Mouse (Mus musculus): ENCODE data around the gene Pgpep1.
A peak's percentile ranks its signal among the peaks of the same experiment; 100 is the strongest.

Pgpep1 gene

DNA sequence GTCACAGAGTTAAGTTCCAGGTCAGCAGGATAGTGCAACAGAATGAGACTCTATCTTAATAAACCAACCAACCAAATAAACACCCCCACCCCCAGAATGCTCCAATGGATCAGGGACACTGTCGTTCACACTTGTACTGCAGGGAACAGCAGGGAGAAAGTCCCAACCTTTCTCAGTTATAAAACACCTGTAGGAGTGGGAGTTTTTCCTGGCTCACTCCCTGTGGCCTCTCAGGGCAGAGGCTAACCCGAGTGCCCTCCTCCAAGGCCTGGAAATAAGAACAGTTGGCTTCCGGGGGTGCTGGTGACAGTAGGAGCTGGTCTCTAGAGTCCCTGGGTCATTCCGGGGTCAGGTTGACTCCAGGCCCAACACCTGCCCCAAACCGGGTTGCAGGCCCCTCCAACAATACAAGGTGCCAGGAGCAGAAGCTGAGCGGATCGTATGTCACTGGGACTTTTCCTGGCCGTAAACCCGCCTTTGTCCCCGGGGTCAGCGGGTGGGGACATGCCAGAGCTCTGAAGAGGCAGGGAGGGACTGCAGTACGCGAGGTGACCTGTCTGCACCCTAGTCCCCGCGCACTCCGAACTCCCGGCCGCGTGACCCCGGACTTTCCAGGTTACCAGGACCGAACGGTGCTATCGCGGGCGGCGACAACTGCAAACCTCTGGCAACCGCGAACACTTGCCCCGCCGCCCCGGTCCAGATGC lies 1.1 kb downstream of the Pgpep1 start:
- DNase-seq (ENCODE audit: low spot score), result no peak

DNA sequence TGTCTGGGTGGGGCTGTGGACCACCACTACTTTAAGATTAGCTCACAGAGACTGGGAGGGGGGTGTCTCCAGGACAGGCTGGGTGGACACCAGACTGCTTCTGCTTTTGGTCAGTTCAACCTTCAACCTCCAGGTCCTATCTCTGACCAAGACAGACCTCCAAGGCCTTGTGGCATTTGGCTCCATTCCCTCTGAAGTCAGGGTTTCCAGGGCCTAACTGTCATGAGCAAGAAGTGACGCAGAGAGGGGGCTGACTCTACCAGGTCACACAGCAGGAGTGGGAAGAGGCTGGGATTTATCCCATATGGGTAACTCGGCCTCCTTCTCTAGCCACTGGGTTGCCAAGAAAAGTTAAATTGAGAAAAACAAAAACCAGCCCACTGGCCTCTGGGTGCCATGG lies 2.4 kb downstream of the Pgpep1 start:
- DNase-seq (ENCODE audit: low spot score), result no peak

DNA sequence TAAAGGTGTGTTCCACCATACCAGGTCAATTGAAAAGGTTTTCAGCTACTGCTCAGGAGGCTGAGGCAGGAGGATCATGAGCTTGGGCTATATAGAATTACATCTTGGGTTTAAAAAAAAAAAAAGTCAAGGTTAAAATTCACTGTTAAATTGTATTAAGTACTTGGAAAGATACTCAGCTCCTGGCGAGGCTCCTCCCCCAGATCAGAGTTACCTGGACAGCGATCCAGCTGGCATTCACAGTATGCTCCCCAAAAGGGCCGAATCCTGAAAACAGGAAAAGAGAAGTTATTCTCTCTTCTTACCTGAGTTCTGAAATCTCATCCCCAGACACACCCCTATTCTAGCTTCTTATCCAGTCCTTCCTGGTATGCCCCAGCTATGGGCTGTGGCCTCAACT lies 3.0 kb downstream of the Pgpep1 start:
- DNase-seq (ENCODE audit: low spot score), result no peak

DNA sequence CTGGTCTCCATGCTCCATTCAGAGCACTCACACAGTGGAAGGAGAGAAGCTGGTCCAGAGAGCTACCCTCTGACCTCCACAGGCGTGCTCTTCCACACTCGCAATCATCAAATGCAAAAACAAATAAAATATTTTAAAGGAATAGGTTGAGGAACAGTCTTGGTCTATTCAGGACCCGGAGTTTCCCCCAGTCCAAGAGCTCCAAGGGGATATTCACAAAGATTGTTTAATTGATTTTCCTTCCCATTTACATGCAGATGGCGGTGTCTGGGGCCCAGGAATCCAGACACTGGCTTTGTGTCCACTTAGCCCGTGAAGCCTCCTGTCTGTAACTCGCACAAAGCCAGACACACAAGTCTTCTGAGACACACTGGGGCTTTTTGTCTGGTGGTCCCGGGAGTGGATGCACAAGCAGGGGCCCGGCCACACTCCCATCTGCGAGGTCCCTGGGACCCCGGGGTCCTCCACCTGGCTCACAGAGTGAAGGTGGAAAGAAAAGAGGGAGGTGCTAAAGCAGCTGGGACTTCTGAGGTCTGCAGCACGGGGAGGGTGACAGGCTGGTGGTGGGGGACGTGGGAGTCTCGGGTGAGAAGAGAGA lies 3.9 kb downstream of the Pgpep1 start:
- DNase-seq (ENCODE audit: low spot score), result no peak

DNA sequence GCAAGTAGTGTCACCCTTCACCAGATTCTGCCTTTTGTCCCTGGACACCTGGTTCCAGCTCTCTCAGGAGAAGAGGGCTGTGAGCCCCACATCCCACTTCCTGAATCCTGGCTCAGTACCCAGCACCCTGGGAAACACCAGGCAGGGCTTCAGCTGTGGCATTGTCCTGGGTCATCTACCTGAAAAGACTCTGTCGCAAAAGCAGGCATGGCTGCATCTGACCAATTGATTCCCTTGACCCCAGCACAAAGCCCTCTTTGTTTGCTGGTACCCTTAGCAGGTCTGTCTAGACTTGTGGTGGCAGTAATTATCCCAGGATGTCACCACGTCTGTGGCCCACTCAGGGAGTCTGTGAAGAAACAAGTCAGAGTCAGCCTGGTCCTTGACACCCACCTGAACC lies 4.7 kb downstream of the Pgpep1 start:
- no peak for DNase-seq (ENCODE audit: low spot score)

DNA sequence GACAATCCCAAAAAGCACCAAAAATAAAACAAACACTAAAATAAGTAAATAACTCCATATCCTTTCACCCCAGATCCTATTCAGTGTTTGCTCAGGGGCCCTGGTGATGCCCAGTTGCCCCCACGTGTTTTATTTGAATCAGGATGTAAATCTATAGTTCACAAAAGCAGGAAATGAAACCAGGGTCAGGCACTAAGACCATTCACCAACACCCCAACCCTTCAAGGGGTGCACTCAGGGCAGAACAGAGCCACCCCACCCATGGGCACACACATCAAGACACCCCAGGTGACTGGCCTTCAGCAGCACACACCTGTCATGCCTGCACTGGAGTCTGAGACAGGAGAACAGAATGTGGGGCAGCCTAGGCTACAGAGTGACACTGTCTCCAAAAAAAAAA lies 6.1 kb downstream of the Pgpep1 start:
- DNase-seq (ENCODE audit: low spot score), result no peak

DNA sequence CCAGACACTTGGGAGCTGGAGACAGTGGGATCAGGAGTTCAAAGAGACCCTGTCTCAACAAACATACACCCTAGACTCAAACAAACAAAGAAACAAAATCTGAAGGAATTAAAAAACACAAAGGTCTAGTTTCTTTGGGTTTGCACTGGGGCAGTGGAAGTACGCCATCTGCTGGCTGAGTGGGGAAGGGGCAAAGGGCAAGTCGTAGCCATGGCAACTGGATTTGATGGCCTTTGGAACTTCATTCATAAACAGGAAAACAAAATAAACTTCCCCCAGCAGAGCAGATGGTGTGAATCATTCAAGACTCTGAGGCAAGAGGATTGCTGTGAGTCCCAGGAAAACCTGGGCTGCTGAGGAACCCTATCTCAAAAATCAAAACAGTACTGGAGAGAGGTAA lies 7.0 kb downstream of the Pgpep1 start:
- DNase-seq (ENCODE audit: low spot score), result no peak

DNA sequence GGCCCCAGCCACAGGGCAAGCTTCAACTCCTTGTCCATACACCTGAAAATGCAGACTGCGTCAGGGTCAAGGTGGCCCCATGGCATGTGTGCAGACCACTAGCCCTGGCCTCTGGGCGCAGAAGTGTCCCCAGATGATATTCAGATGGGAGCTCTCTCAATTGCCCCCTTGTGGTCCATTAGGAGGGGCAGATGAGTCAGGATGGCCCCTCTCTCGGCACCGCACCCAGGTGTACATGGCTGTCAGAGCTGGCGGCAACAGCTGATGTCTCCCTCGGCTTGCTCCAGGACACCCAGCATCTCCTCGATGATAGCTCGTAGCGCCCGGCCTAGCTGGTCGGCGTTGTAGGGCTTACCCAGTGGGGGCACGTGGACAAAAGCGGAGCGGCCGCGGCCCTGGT lies 9.8 kb downstream of the Pgpep1 start:
- DNase-seq (ENCODE audit: low spot score), result no peak

DNA sequence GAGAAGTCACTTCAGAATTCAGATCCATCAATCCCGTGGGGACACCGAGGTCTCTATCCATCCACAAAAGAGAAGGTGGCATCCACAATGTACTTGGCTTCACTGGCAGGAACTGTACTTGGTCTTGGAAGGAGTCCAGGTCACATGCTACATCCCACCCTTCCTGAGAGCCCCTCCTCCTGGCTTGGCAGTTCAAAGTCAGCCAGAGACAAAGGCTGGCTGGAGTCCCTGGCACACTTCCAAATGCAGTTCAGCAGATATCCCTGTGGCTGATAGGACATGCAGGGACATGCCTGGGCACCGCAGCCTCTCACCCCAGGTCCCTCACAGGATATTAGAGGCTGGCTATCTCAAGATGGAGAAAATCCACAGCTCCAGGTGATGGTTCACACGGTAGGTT lies 10.9 kb downstream of the Pgpep1 start:
- peak; percentile 74 for DNase-seq (ENCODE audit: low spot score)

DNA sequence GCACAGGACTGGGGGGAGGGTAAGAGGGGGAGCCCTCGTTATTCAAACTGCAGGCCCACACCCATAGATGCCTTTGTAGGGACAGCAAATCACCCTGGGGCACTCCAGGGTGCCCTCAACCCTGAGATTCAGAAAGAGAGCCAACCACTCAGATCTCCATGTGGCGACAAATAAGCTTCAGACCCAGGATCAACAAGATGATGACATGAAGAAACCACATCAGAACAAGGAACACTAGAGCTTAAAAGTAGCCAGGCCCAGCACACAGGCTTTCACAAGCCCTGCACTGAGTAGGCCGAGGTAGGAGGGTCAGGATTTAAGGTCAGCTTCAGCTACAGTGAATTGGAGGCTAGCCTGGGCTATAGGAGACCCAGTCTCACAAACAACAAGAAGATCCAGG lies 11.3 kb downstream of the Pgpep1 start:
- DNase-seq (ENCODE audit: low spot score), result no peak

DNA sequence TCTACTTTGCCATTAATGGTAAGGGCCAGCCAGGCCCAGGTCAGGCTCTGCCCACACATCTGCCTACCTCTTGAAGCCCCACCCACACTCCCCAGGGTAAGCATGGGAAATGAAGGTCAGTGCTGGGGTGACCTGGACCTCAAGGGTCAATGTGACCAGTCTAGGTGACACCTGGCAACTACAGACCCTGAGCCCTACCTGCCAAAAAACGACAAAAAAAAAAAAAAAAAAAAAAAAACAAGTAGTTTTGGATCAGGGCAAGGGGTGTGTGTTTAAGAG lies 12.1 kb downstream of the Pgpep1 start:
- no peak for DNase-seq (ENCODE audit: low spot score)

DNA sequence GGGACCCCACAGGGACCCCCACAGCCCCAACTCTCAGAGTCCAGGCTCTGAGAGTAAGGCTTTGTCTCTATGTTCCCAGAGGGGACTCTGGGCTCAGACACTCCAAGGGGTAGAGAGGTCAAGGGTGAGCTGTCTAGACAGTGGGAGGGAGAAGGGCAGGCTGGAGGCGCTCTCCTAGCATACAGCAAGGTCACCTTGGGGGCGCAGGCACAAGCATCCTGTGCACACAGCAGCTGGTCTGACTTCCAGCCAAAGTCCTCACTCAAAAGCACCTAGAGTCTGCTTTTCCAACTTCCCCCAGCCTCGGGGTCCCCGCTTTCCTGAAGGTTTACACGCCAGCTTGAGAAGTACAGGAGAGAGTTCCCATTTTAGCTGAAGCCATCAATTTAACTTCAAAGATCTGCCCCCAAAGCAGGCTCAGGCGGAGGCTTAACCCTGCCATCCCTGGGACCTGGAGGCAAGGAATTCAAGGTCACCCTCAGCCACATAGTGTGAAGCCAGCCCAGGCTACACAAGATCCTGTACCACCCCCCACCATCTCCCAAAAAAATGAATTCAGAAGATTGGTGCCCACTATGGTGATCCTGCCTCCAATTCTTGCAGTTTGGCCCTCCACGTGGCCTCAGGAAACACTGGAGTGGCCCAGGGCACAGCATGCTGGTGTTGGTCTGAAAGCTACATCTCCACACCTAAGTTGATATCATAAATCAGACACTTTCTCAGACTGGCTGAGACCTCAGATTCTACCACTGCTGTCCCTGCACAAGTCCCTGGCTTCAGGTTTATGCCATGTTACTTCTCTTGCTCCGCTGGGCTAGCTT lies 12.6 kb downstream of the Pgpep1 start:
- no peak for DNase-seq (ENCODE audit: low spot score)

DNA sequence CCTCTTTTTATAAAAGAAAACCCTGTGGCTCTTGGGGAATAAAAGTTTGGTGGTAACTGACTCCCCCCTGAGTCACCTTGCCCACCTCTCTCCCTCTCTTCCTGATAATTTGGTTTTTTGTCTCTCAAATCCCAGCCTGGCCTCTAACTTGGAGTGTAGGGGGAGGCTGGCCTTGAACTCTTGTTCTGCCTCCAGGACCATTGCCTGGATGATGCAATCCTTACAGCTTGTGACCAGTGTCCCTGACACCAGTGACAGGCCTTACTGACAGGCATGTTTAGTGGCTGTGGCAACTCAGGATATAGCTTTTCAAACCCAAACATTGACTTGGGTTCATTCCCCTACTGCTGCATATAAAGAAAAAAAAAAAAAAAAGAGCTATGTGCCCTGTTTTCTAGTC lies 13.4 kb downstream of the Pgpep1 start:
- no peak for DNase-seq (ENCODE audit: low spot score)

DNA sequence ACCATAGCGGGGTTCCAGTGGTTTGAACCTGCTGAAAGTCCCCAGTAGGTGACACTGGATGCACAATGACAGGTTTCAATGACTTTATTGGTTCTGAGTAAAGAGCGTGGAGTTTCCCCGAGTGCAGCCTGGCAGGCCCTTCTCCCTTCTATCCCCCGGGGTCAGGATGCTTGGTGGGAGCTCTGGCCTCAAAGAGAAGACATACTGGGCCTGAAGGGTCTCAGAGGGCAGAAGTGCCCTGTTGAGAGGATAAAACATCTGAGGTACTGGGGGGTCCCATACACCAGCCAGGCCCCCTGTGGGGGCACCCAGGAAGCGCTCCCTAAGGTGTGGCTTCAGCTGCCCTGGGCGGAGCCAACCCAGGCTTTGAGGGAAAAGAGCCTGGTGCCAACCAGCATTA lies 13.8 kb downstream of the Pgpep1 start:
- no peak for DNase-seq (ENCODE audit: low spot score)

DNA sequence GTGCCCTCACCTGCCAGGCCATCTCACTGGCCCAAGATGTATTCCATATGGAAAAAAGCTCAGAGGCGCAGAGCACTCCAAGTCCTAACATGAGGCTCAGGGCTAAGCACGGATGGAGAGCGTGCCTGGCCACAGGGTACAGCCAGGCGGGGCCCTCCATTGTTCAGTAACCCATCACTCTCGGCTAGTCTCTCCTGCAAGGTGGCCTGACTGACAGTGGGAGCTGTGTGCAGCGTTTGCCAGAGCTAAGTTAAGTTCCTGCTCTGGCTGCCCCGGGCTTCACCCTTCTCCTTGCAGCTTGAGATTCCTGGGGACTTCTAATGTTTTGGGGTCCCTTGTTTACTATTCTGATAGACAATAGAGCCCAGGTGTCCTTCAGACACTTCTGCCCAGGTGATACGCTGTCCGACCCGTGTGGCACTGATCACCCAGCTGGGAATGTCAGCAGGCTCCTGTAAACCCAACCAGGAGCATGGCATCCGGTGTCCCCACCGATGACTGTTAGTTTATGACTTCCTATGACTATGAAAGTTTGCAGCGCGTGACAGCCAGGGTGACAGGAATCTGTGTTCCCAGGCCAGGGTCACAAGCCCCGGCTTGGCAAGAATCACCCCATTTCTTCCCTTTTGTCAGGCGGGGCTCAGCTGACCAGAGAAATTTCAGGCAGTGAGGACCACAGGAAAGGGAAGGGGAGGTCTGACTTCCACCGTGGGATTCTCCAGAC lies 14.5 kb downstream of the Pgpep1 start:
- DNase-seq (ENCODE audit: low spot score), result no peak

DNA sequence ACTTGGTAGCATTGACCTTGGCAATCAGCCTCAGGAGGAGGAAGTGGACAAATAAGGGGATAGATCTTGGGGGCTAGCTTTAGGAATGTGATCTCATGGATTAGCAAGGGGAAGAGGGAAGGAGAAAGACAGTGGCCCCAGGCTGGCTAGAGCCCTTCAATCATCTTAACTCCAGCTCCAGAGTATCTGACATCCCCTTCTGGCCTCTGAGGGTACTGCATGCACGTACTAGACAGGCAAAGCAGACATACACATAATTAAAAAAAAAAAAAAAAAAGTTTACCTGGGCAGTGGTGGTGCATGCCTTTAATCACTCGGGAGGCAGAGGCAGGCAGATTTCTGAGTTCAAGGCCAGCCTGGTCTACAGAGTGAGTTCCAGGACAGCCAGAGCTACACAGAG lies 16.1 kb downstream of the Pgpep1 start:
- DNase-seq (ENCODE audit: low spot score), result no peak

DNA sequence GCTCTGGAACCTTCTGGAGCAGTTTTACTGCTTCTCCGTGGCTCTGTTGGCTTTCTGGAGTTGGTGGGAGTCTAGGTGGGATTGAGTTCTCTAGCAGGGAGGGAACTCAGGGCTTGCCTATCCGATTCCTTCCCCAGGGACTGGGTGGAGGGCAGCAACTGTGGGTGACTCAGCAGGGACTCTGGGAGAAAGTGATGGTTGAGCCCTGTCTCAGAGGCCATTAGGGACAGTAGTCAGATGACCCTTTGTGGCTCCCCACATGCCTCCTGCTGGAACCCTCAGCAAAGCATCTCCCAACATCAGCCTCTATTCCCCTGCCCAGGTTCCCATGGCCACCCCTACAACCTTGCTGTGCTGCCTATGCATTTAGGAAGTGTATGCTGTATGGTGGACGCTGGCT lies 17.2 kb downstream of the Pgpep1 start:
- no peak for DNase-seq (ENCODE audit: low spot score)

DNA sequence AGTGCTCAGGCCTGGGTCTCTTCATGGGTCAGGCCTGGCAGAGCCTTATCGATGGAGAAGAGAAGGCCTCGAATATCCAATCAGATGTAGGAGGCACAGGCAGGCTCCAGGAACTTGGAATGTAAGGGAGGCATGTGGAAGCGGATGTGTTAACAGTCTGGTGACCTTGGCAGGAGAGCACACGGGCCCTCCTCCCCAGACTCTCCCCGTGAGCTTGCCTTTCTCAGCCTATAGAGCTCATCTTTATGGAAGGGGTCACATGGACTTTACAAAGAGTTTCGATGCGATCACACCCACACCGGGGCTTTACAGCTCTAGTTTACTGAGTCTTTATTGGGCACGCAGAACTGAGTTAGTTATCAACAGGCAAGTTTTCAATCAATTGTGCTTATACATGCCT lies 21.4 kb downstream of the Pgpep1 start:
- DNase-seq (ENCODE audit: low spot score), result no peak

DNA sequence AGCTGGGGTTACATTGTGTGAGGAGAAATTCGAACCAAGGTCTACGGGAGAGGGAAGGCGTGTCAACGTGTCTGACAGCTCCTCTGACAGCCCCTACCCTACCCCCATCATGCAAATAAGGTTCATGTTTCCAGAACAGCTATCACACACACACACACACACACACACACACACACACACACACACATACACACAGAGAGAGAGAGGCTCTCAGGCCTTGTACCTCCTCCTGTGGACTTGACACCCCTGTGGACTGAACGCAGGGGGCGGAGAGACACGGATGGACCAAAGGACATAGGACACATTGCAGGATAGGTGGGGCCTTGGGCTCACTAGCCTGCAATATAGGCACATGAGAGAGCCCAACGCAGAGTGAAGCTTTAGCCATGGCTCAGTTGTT lies 23.4 kb downstream of the Pgpep1 start:
- no peak for DNase-seq (ENCODE audit: low spot score)

DNA sequence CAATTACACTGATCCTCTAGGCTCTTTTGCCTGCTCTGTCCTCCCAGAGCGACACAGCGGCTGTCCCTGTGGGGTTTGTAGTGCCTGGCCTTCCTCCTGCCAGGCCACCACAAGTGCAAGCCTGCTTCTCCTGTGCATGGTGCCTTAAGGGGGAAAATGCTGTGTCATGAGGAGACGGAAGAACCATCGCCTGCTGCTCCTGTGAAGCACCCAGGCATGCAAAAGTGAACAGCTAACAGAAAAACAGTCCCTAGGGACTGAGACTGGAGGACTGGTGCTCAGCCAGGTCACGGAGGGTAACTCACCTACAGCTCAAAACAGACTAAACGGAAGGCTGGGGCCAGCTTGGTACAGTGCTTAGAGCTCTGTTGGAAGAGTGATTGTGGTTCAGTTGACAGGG lies 24.7 kb downstream of the Pgpep1 start:
- DNase-seq (ENCODE audit: low spot score), result no peak

DNA sequence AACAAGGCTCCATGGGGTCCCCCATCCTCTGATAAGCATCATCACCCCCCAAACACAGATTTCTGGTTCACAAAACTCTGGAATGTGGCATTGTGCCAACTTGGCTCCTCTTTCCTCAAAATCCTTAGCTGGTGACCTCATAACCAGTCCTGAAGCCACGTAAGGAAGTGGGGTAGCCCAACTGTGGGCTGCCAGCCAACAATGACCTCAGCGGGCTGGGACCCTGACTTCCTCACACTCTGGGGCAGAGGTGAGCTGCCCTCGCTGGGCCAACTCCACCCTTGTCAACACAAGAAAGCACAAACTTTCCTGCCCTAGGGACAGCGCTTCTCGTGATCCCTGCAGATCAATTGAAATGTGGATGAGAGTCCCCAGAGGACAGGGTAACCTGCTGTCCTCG lies 26.1 kb downstream of the Pgpep1 start:
- peak; percentile 39 for DNase-seq (ENCODE audit: low spot score)

DNA sequence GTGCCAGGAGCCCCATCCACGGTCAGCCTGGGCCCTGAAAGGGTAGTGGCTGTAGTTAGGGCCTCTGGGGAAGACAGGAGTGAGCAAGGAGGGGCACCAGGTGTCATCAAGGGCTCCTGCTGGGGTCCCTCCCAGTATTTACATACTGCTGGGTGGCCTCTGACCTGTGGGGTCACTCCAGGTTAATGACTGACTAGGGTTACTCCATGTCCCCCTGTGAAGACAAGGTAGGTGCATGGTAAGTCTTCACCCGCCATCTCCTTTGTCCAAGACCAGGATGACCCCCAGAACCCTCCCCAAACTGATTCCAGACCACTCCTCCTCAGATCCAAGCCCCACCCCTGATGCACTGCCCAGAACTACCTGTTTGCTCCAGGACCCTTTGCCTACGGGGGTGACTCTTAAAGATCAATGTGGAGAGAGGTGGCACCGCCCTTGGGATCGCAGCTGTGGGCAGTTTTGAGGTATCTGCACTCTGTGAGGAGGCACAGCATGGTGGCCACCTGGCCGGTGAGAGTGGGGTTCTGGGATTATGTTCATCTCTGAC lies 27.8 kb downstream of the Pgpep1 start, which contains the start of gene Gdf15:
Gene Gdf15 (minus strand): TSS at position 111 of the 547 bp plus-strand sequence.
- no peak for DNase-seq (ENCODE audit: low spot score)

DNA sequence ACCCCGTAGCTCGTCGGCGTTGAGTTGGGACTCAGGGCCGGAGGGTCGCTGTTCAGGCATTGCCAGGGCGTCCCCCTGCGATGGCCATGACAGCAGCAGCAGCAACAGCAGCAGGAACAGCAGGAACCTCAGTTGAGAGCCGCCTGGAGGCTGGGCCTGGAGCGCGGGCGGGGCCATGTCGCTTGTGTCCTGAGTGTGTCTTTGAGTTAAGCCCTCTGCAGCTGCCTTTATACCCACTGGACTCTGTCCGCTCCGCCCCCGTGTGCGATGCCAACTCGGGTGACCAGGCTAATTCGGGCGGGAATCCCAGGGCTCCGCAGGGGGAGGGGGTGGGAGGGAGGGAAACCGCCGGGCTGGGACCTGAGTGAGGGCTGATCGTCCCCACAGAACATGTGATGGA lies 28.8 kb downstream of the Pgpep1 start:
- DNase-seq (ENCODE audit: low spot score), result no peak
